Mouse (Mus musculus): ENCODE measurements at regions not wholly inside any gene's neighbourhood (a gene's known extent, or its start where the extent isn't known, plus 50 kb on each side); places are given as distances from the start of the nearest gene placed in this dataset.

GRCm38 (mm10) chr8:34353140-34353855, 241.8 kb upstream of the Gm10131 start:
- TF ChIP-seq CTCF (IDR thresholded peaks at IDR 0.05; ENCODE audit: extremely low read depth, insufficient read length, insufficient replicate concordance, low read depth, low read length) = no peak
- no peak for TF ChIP-seq POLR2A (IDR thresholded peaks at IDR 0.05; ENCODE audit: low read depth, low read length)
